Mouse (Mus musculus): ENCODE data around the gene Cpsf3. TPM values are rescaled to one million over a fixed set of nuclear protein-coding genes. Genes with fewer than 3 reads are reported as not detected.
A peak's percentile ranks its signal among the peaks of the same experiment; 100 is the strongest.

Cpsf3 gene
- polyA plus RNA-seq, 1 experiment from 2014 or later = 145 TPM

DNA sequence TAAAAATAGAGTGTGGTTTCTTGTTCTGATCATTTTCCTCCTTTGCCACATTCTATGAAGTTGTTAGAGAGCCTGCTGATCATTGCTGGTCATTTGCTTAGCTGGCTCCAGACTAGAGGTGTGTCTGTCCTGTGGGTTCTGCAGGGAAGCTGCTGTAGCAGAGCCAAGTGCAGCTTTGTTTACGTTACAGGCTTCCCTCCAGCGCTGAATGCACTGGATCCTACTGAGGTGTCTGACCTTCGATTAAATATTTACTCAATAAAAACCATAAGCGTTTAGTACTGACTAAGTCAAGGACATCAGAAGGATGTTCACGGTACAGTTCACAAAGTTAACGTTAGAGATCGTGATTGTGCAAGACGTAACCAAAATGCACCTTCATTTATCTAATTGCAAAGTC is 16.7 kb downstream of the Cpsf3 start:
- Histone ChIP-seq H3K27ac (replicated peaks; ENCODE audit: low read depth, low read length) (no peak overlapping the region), H3K36me3 (replicated peaks; ENCODE audit: control insufficient read depth, insufficient read depth, low read depth, low read length) (peaks cover 14% of the 10 kb centered on the region), H3K4me3 (ENCODE audit: low read depth, low read length) (no peak overlapping the region), H3K9me3 (replicated peaks; ENCODE audit: control insufficient read depth, low read length) (no peaks in the 10 kb centered on the region), H3K4me2 (ENCODE audit: low read depth, low read length) (no peak overlapping the region), H3K4me1 (ENCODE audit: control insufficient read depth, insufficient read depth, low read length) (no peaks in the 10 kb centered on the region), H3K9ac (replicated peaks; ENCODE audit: low read length) (no peak overlapping the region), H3K27me3 (ENCODE audit: control insufficient read depth, insufficient read depth, low read length) (no peaks in the 10 kb centered on the region)
- WGBS = 90% methylated on average over 8 of the region's 8 CpGs
- ATAC-seq (replicated peaks; ENCODE audit: insufficient number of reproducible peaks, low FRiP score, low TSS enrichment, low read depth) (no peak), DNase-seq (ENCODE audit: low spot score) (no peak)

DNA sequence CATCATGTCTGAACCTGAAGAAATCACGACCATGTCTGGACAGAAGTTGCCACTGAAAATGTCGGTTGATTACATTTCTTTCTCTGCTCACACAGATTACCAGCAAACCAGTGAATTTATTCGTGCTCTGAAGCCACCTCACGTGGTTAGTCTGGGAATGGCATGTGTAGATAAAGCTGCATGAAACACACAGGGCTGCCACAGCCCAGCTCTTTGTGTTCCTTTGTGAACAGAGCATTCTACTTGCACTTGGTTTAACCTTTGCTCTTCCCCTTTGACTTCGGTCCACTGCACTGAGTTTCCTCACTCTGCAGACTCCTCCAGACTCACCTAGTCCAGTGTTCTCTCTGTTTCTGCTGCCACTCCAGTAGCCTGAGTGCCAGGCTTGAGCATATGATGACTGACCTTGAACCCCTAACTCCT is 17.2 kb downstream of the Cpsf3 start:
- H3K9me3 ChIP-seq (replicated peaks; ENCODE audit: control insufficient read depth, low read length) = no peaks in the 10 kb centered on the region
- 84% methylated on average over 5 of the region's 5 CpGs for WGBS
- no peak overlapping the region for H3K27ac ChIP-seq (replicated peaks; ENCODE audit: low read depth, low read length)
- H3K27me3 ChIP-seq (ENCODE audit: control insufficient read depth, insufficient read depth, low read length) = no peaks in the 10 kb centered on the region
- no peak overlapping the region for H3K9ac ChIP-seq (replicated peaks; ENCODE audit: low read length)
- ATAC-seq (replicated peaks; ENCODE audit: insufficient number of reproducible peaks, low FRiP score, low TSS enrichment, low read depth) = no peak
- no peaks in the 10 kb centered on the region for H3K4me1 ChIP-seq (ENCODE audit: control insufficient read depth, insufficient read depth, low read length)
- peaks cover 16% of the 10 kb centered on the region for H3K36me3 ChIP-seq (replicated peaks; ENCODE audit: control insufficient read depth, insufficient read depth, low read depth, low read length)
- no peak for DNase-seq (ENCODE audit: low spot score)
- H3K4me3 ChIP-seq (ENCODE audit: low read depth, low read length) = no peak overlapping the region
- H3K4me2 ChIP-seq (ENCODE audit: low read depth, low read length) = no peak overlapping the region

DNA sequence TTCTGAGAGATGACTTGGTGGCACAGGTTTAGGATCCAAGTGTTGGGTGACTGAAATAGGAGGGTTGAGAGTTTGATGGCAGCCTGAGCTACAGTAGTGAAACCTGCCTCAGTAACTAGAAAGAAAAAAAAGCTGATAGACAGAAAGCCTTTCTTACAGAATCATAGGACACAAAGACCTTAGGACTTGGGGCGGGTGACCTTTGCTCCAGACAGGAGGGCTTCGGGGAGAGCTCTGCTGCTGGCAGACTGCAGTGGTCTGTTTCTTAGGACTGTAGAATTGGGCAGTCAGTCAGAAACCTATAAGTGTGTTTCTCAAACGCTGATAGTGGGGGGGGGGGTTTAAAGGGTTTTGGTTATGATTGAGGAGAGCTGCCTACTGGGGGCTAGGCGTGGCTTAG is 20.6 kb downstream of the Cpsf3 start:
- Histone ChIP-seq H3K36me3 (replicated peaks; ENCODE audit: control insufficient read depth, insufficient read depth, low read depth, low read length) (peaks cover 13% of the 10 kb centered on the region), H3K4me3 (ENCODE audit: low read depth, low read length) (no peak overlapping the region), H3K9me3 (replicated peaks; ENCODE audit: control insufficient read depth, low read length) (no peaks in the 10 kb centered on the region), H3K27ac (replicated peaks; ENCODE audit: low read depth, low read length) (no peak overlapping the region), H3K27me3 (ENCODE audit: control insufficient read depth, insufficient read depth, low read length) (no peaks in the 10 kb centered on the region), H3K4me1 (ENCODE audit: control insufficient read depth, insufficient read depth, low read length) (no peaks in the 10 kb centered on the region), H3K4me2 (ENCODE audit: low read depth, low read length) (no peak overlapping the region), H3K9ac (replicated peaks; ENCODE audit: low read length) (no peak overlapping the region)
- ATAC-seq (replicated peaks; ENCODE audit: insufficient number of reproducible peaks, low FRiP score, low TSS enrichment, low read depth) (no peak), DNase-seq (ENCODE audit: low spot score) (no peak)
- WGBS = 88% methylated on average over 4 of the region's 4 CpGs

DNA sequence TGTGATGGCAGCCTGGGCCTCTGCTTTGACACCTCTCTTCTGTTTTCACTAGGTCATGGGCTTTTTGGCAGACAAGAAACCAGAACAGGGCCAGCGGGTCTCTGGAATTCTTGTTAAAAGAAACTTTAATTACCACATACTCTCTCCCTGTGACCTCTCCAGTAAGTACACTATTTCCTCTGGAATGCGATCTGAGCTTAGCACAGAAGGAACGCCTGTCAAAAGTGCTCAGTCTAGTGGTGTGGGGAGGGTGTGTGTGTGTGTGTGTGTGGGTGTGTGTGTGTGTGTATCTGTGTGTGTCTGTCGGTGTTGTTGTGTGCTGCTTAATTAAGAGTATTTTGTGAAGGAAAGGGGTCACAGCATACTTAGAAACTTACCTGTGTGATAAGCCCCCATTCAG is 21.5 kb downstream of the Cpsf3 start:
- 77% methylated on average over 4 of the region's 4 CpGs for WGBS
- Histone ChIP-seq H3K27me3 (ENCODE audit: control insufficient read depth, insufficient read depth, low read length) (no peaks in the 10 kb centered on the region), H3K4me2 (ENCODE audit: low read depth, low read length) (no peak overlapping the region), H3K9me3 (replicated peaks; ENCODE audit: control insufficient read depth, low read length) (no peaks in the 10 kb centered on the region), H3K36me3 (replicated peaks; ENCODE audit: control insufficient read depth, insufficient read depth, low read depth, low read length) (peaks cover 11% of the 10 kb centered on the region), H3K4me3 (ENCODE audit: low read depth, low read length) (no peak overlapping the region), H3K4me1 (ENCODE audit: control insufficient read depth, insufficient read depth, low read length) (no peaks in the 10 kb centered on the region), H3K27ac (replicated peaks; ENCODE audit: low read depth, low read length) (no peak overlapping the region), H3K9ac (replicated peaks; ENCODE audit: low read length) (no peak overlapping the region)
- ATAC-seq (replicated peaks; ENCODE audit: insufficient number of reproducible peaks, low FRiP score, low TSS enrichment, low read depth) = no peak
- no peak for DNase-seq (ENCODE audit: low spot score)

DNA sequence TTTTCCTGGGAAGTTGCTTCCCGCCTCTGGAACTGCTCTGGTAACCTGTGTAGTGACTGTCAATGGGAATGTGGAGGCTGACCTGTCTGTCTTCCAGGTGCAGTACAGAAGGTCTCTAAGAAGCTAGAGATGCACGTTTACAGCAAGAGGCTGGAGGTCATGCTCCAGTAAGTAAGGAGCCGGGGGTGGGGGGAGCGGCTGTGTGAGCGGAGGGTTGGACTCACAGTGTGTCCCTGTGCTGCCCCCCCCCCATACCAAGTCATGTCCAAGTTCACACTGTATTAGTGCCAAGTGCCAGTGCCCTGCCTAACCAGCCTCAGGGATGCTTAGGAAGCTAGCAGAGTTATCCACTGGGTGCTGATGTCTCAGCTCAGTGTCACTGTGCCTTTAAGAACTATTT is 27.0 kb downstream of the Cpsf3 start:
- Histone ChIP-seq H3K36me3 (replicated peaks; ENCODE audit: control insufficient read depth, insufficient read depth, low read depth, low read length) (peaks cover 5% of the 10 kb centered on the region), H3K4me3 (ENCODE audit: low read depth, low read length) (no peak overlapping the region), H3K27ac (replicated peaks; ENCODE audit: low read depth, low read length) (no peak overlapping the region), H3K9me3 (replicated peaks; ENCODE audit: control insufficient read depth, low read length) (no peaks in the 10 kb centered on the region), H3K9ac (replicated peaks; ENCODE audit: low read length) (no peak overlapping the region), H3K4me2 (ENCODE audit: low read depth, low read length) (no peak overlapping the region), H3K27me3 (ENCODE audit: control insufficient read depth, insufficient read depth, low read length) (no peaks in the 10 kb centered on the region), H3K4me1 (ENCODE audit: control insufficient read depth, insufficient read depth, low read length) (no peaks in the 10 kb centered on the region)
- DNase-seq (ENCODE audit: low spot score) = no peak
- ATAC-seq (replicated peaks; ENCODE audit: insufficient number of reproducible peaks, low FRiP score, low TSS enrichment, low read depth) = no peak
- WGBS = 86% methylated on average over 5 of the region's 5 CpGs

DNA sequence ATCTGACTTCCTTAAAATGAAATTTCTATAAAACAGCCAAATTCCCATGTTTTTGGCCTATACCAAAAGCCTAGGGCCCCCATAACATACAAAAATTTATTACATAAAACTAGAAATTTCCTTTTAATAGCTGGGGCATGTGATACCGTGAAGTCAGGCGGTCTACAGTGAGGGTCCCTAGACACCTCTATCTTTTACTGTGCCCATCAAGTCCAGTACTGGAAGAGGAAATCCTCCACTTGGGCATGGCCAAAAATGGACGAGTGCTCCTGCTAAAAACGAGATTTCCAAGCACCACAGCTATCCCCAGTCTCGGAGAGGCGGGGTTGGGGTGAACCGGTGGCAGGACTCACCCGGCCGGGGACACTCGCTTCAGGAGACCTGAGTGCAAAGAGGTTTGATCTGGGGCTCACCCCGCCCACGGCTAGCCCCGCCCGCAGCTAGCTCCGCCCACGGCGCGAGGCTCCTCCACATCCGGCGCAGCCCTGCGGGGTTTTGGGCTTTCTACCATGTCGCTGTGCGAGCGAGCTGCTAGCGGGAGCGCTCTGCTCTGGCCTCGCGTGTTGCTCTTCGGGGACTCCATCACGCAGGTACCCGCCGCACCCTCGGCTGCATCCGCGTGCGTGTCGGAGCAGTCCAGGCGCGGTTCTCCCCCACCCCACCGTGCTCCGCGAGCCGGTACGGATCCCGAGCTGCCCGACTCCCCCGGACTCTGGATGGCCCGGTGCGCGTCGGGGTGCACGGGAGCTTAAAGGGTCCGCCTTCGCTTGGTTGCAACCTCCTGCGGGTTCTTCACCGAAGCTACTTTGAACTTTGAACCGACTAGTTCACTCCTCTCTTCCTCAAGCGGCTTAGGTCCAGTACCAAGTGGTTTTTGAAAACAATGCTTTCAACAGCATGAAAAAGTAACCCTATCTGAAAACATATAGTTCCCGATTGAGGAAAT is 31.0 kb downstream of the Cpsf3 start, which contains the start of gene Iah1:
Gene Iah1 (plus strand): TSS at position 467 of the 946 bp plus-strand sequence.
- WGBS = 3% methylated on average over 48 of the region's 59 CpGs
- DNase-seq (ENCODE audit: low spot score) (peak; percentile 90), ATAC-seq (replicated peaks; ENCODE audit: insufficient number of reproducible peaks, low FRiP score, low TSS enrichment, low read depth) (peak; percentile 86)
- Histone ChIP-seq H3K4me2 (ENCODE audit: low read depth, low read length) (peak within 1 kb of the TSS; percentile 46), H3K27ac (replicated peaks; ENCODE audit: low read depth, low read length) (no peak within 1 kb of the TSS), H3K9ac (replicated peaks; ENCODE audit: low read length) (peak within 1 kb of the TSS; percentile 75), H3K27me3 (ENCODE audit: control insufficient read depth, insufficient read depth, low read length) (no peaks in the 10 kb centered on the region), H3K4me3 (ENCODE audit: low read depth, low read length) (peak within 1 kb of the TSS; percentile 58), H3K36me3 (replicated peaks; ENCODE audit: control insufficient read depth, insufficient read depth, low read depth, low read length) (peaks cover 4% of the 10 kb centered on the region; the same call in 1 of the 2 replicates), H3K4me1 (ENCODE audit: control insufficient read depth, insufficient read depth, low read length) (no peaks in the 10 kb centered on the region), H3K9me3 (replicated peaks; ENCODE audit: control insufficient read depth, low read length) (no peaks in the 10 kb centered on the region)

DNA sequence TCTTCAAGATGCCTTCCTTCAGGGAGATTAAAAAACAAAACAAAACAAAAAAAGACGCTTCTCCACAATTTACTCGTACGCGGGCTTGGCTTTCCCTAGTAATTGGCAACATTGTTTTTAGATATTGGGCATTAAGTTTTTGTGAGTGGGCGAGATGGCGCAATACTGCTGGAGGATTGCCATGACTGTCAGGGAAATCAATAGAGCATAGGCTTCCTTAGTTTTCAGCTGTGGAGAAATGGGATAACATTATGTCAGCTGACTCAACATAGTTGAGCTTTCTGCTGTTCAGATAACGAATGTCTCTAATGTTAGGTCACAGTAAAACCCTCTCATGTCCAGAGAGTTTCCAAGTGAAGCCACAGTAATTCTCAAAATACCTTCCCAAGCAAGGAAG is 31.7 kb downstream of the Cpsf3 start:
- Histone ChIP-seq H3K36me3 (replicated peaks; ENCODE audit: control insufficient read depth, insufficient read depth, low read depth, low read length) (peaks cover 4% of the 10 kb centered on the region; the same call in 1 of the 2 replicates), H3K4me1 (ENCODE audit: control insufficient read depth, insufficient read depth, low read length) (no peaks in the 10 kb centered on the region), H3K9me3 (replicated peaks; ENCODE audit: control insufficient read depth, low read length) (no peaks in the 10 kb centered on the region), H3K4me2 (ENCODE audit: low read depth, low read length) (peak overlapping the region; percentile 46), H3K9ac (replicated peaks; ENCODE audit: low read length) (peak overlapping the region; percentile 75), H3K27ac (replicated peaks; ENCODE audit: low read depth, low read length) (no peak overlapping the region), H3K4me3 (ENCODE audit: low read depth, low read length) (peak overlapping the region; percentile 58), H3K27me3 (ENCODE audit: control insufficient read depth, insufficient read depth, low read length) (no peaks in the 10 kb centered on the region)
- ATAC-seq (replicated peaks; ENCODE audit: insufficient number of reproducible peaks, low FRiP score, low TSS enrichment, low read depth) = no peak
- WGBS = 40% methylated on average over 7 of the region's 7 CpGs
- DNase-seq (ENCODE audit: low spot score) = no peak

DNA sequence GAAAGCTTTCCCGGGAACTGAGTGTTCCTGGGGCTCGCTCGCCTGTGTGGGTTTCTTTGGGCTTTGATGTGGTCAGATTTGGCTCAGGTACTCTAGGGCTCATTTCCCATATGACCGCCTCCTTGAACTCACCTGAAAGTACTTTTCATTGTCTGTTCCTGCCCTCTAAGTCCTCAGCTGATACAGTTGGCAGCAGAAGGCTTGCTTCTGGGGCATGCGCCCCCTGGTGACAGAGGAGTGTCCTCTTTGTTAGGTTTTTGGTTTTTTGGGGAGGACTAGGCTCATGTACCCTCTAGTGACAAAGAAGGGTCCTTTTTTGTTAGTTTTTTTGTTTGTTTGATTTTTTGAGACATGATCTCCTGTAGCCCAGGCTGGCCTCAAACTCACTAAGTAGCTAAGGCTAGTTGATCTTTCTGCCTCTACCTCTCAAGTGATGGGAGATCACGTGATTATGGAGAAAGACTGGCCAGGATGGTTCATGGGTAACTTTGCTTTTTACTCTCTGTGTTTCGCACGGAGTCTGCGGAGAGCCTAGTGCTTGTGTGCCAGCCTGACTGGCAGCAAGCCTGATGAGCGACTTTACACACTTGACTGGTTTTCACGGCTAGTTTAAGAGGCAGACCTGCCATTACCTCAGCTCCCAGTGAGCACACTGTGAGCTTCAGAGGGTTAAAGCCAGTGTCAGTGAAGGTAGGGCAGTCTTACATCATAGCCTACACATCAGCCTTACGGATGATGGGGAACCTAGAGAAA is 33.1 kb downstream of the Cpsf3 start:
- H3K36me3 ChIP-seq (replicated peaks; ENCODE audit: control insufficient read depth, insufficient read depth, low read depth, low read length) = no peaks in the 10 kb centered on the region
- ATAC-seq (replicated peaks; ENCODE audit: insufficient number of reproducible peaks, low FRiP score, low TSS enrichment, low read depth) = no peak
- WGBS = 75% methylated on average over 12 of the region's 12 CpGs

More for the DNA sequence above, 33.1 kb downstream of the Cpsf3 start:
- Histone ChIP-seq H3K4me2 (ENCODE audit: low read depth, low read length) (no peak overlapping the region), H3K27ac (replicated peaks; ENCODE audit: low read depth, low read length) (no peak overlapping the region), H3K9me3 (replicated peaks; ENCODE audit: control insufficient read depth, low read length) (no peaks in the 10 kb centered on the region), H3K27me3 (ENCODE audit: control insufficient read depth, insufficient read depth, low read length) (no peaks in the 10 kb centered on the region), H3K4me1 (ENCODE audit: control insufficient read depth, insufficient read depth, low read length) (no peaks in the 10 kb centered on the region), H3K4me3 (ENCODE audit: low read depth, low read length) (no peak overlapping the region), H3K9ac (replicated peaks; ENCODE audit: low read length) (no peak overlapping the region)
- peak; percentile 76 for DNase-seq (ENCODE audit: low spot score)

All from embryonic facial prominence, embryonic 11.5 days (tissue).